Mouse (Mus musculus) cerebellum, adult 2 months (tissue): ENCODE results near the gene Mrps25.

Experiments used
- CTCF ChIP-seq: fragments of 200-500 bp; IDR thresholded peaks from 2 replicates; pipeline ENCODE4 v1.5.1; 2011; ENCODE audit warnings: low read depth, mild to moderate bottlenecking, control low read depth, low read length, moderate library complexity, borderline replicate concordance; ENCODE audit not compliant: insufficient read depth
- POLR2A ChIP-seq: fragments of 200-500 bp; IDR thresholded peaks from 2 replicates; pipeline ENCODE4 v1.6.1; 2011; ENCODE audit warnings: low read length, control low read depth, borderline replicate concordance; ENCODE audit not compliant: insufficient read depth

GRCm38 (mm10) chr6:92145881-92146280 lies 38.0 kb downstream of the Mrps25 start:
- TF ChIP-seq POLR2A (no peak), CTCF (no peak)
